Mouse (Mus musculus): ENCODE measurements around the gene Hist1h3h. TPM values are rescaled to one million over a fixed set of nuclear protein-coding genes. Genes with fewer than 3 reads are reported as not detected.
A peak's percentile ranks its signal among the peaks of the same experiment; 100 is the strongest.
"Not testable (repeated sequence)": the region's sequence is repeated elsewhere in the genome, so short reads cannot be mapped to it uniquely, and the experiment has no call there.

The Hist1h3h gene
- polyA plus RNA-seq, 1 experiment, result 81.3 TPM

DNA sequence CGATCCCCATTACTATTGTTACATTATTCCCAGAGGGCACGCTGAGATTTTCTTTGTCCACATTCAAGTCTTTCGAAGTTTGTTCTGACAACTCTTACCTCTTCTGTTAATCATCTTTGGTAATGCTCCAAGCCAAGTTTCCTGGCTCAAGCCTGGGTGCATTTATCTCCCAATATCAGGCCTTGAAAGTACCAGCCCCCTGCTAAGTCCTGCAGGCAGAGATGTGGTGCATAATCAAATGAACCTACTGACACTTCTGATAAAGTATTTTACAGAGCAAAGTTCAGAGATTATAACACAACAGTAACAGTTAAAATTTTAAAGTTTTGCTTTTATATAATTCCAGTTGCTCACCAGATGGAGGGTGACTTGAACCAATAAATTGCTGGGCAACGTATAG lies 5.8 kb upstream of the Hist1h3h start:
- TF ChIP-seq POLR2A (IDR thresholded peaks at IDR 0.05; ENCODE audit: low read depth, low read length) (no peak), CTCF (IDR thresholded peaks at IDR 0.05; ENCODE audit: extremely low read depth, insufficient read depth, insufficient read length, insufficient replicate concordance) (no peak)
- H3K4me1 ChIP-seq (ENCODE audit: control insufficient read depth, insufficient read depth, insufficient read length), result no peaks in the 10 kb centered on the region
- WGBS, result 46% methylated on average over 4 of the region's 4 CpGs
- H3K4me3 ChIP-seq (ENCODE audit: extremely low read depth, insufficient read depth, insufficient read length), result no peak overlapping the region
- H3K27ac ChIP-seq (ENCODE audit: insufficient read depth, low read length), result no peak overlapping the region
- no peaks in the 10 kb centered on the region for H3K27me3 ChIP-seq (ENCODE audit: control insufficient read depth, insufficient read depth, low read length)
- DNase-seq (ENCODE audit: low read depth in 1 of 2, low spot score in 2 of 2), result no peak
- H3K36me3 ChIP-seq (ENCODE audit: control insufficient read depth, insufficient read depth, low read length), result no peaks in the 10 kb centered on the region

DNA sequence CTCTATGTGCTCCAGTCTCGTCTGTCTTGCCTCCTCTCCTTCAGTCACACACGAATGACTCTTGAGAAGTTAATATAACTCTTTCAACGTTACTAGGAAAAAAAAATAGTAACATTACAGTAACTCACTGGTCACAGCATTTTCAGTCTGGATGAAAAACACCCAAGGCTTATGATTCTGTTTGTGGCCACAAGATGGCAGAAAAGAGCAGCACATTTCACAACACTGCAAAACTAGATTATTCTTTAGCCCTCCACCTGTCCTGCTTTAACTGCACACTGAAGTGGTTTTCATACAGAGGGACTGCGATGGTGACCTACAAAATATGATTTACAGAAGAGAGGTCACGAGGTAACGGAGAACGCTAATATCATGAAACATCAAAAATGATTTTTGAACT lies 2.7 kb upstream of the Hist1h3h start:
- Histone ChIP-seq H3K4me1 (ENCODE audit: control insufficient read depth, insufficient read depth, insufficient read length) (peaks cover 7% of the 10 kb centered on the region), H3K36me3 (ENCODE audit: control insufficient read depth, insufficient read depth, low read length) (no peaks in the 10 kb centered on the region), H3K27ac (ENCODE audit: insufficient read depth, low read length) (peak overlapping the region; percentile 39; the same call in 1 of the 2 replicates), H3K27me3 (ENCODE audit: control insufficient read depth, insufficient read depth, low read length) (no peaks in the 10 kb centered on the region), H3K4me3 (ENCODE audit: extremely low read depth, insufficient read depth, insufficient read length) (no peak overlapping the region; the same call in 1 of the 2 replicates)
- WGBS, result under 1% methylated on average over 7 of the region's 7 CpGs
- TF ChIP-seq POLR2A (IDR thresholded peaks at IDR 0.05; ENCODE audit: low read depth, low read length) (no peak), CTCF (IDR thresholded peaks at IDR 0.05; ENCODE audit: extremely low read depth, insufficient read depth, insufficient read length, insufficient replicate concordance) (peak; percentile 34; the same call in 1 of the 2 replicates)
- peak; percentile 60 to 61 for DNase-seq (ENCODE audit: low read depth in 1 of 2, low spot score in 2 of 2)

DNA sequence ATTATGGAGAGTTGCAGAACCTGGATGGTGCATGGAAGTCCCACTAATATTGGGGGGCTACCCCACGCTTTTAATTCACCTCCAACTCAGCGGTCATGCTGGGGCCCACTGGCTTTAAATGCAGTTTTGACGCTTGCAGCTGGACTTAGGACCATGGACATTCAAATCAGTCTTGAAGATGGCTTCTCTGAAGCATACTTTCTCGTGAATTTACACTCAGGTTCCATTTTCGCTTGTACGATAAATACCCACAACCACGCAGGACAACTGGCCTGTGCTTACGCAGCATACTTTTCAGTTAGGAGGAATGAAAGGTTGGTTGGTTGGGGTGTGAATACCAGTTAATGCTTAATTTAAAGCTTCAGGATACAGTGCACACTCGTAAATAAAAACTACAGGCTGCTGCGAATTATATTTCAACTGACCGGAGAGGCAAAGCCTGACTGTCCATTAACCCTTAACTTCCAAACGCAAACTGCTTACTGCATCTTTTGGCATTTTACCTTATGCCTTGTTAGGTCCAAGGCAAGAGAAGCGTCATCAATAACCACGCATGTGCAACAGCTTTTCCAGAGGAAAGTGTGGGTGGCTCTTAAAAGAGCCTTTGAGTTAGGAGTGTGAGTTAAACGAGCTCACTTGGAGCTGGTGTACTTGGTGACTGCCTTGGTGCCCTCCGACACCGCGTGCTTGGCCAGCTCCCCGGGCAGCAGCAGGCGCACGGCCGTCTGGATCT lies 2.2 kb upstream of the Hist1h3h start:
- 1% methylated on average over 22 of the region's 22 CpGs for WGBS
- Histone ChIP-seq H3K4me1 (ENCODE audit: control insufficient read depth, insufficient read depth, insufficient read length) (peaks cover 7% of the 10 kb centered on the region), H3K4me3 (ENCODE audit: extremely low read depth, insufficient read depth, insufficient read length) (peak overlapping the region; percentile 33), H3K27ac (ENCODE audit: insufficient read depth, low read length) (peak overlapping the region; percentile 40), H3K27me3 (ENCODE audit: control insufficient read depth, insufficient read depth, low read length) (no peaks in the 10 kb centered on the region), H3K36me3 (ENCODE audit: control insufficient read depth, insufficient read depth, low read length) (no peaks in the 10 kb centered on the region)
- no peak for TF ChIP-seq CTCF (IDR thresholded peaks at IDR 0.05; ENCODE audit: extremely low read depth, insufficient read depth, insufficient read length, insufficient replicate concordance)
- no peak for TF ChIP-seq POLR2A (IDR thresholded peaks at IDR 0.05; ENCODE audit: low read depth, low read length)
- no peak for DNase-seq (ENCODE audit: low read depth in 1 of 2, low spot score in 2 of 2)

DNA sequence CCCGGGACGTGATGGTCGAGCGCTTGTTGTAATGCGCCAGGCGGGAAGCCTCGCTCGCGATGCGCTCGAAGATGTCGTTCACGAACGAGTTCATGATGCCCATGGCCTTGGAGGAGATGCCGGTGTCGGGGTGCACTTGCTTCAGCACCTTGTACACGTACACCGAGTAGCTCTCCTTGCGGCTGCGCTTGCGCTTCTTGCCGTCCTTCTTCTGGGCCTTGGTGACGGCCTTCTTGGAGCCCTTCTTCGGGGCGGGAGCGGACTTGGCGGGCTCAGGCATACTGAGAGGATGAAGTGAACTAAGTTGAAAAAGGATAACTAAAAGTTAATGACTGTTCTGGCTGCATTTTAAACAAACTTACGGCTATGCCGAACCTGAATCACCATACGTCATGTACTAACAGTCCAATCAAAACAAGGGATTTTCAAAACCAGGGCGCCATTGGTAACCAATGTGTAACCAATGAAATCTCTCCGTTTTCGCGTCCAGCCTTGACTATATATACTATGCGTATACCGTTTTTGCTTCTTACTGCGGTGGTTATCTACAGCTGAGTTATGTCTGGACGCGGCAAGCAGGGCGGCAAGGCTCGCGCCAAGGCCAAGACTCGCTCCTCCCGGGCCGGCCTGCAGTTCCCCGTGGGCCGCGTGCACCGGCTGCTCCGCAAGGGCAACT lies 1.5 kb upstream of the Hist1h3h start, which contains the start of the genes Hist1h2bl and Hist1h2ai:
Gene Hist1h2bl (minus strand): TSS at position 280 of the 676 bp plus-strand sequence.
Gene Hist1h2ai (plus strand): TSS at position 559 of the 676 bp plus-strand sequence.
- Histone ChIP-seq H3K27ac (ENCODE audit: insufficient read depth, low read length) (peak within 1 kb of the TSS; percentile 97), H3K4me3 (ENCODE audit: extremely low read depth, insufficient read depth, insufficient read length) (peak within 1 kb of the TSS; percentile 69)
- TF ChIP-seq POLR2A (IDR thresholded peaks at IDR 0.05; ENCODE audit: low read depth, low read length), result peak; percentile 62
- H3K27me3 ChIP-seq (ENCODE audit: control insufficient read depth, insufficient read depth, low read length); H3K36me3 ChIP-seq (ENCODE audit: control insufficient read depth, insufficient read depth, low read length); H3K4me1 ChIP-seq (ENCODE audit: control insufficient read depth, insufficient read depth, insufficient read length): not testable (repeated sequence)
- WGBS, result under 1% methylated on average over 34 of the region's 50 CpGs
- DNase-seq (ENCODE audit: low read depth in 1 of 2, low spot score in 2 of 2), result peak; percentile 73 to 89

DNA sequence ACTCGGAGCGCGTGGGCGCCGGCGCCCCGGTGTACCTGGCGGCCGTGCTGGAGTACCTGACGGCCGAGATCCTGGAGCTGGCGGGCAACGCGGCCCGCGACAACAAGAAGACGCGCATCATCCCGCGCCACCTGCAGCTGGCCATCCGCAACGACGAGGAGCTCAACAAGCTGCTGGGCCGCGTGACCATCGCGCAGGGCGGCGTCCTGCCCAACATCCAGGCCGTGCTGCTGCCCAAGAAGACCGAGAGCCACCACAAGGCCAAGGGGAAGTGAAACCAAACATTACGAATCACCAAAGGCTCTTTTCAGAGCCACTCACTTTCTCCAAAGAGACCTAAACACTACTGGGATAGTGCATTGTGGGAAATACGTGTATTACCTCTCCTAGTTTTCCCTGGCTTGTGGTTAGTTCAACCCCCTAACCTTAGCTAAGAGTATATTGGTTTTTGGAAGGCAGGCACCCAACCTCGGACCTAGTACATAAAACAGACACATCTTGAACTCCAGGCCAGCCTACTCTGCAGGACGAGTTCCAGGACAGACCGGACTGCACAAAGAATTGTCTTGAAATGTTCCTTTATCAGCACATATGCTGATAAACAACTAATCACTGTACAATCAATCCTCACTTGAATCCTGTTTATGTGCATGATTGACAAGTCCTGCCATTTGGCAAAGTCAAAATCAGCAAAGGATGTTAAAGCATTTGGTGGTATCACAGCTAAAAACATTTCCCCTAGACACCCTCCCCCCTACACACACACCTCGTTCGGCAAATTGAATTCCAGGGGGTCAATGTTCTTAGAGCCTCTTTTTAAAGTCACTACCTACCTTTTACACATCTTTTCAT lies 693 bp upstream of the Hist1h3h start:
- WGBS, result under 1% methylated on average over 16 of the region's 38 CpGs
- H3K27ac ChIP-seq (ENCODE audit: insufficient read depth, low read length), result peak overlapping the region; percentile 97
- not testable (repeated sequence) for H3K4me1 ChIP-seq (ENCODE audit: control insufficient read depth, insufficient read depth, insufficient read length); H3K36me3 ChIP-seq (ENCODE audit: control insufficient read depth, insufficient read depth, low read length); H3K27me3 ChIP-seq (ENCODE audit: control insufficient read depth, insufficient read depth, low read length)
- peak; percentile 24 to 48 for DNase-seq (ENCODE audit: low read depth in 1 of 2, low spot score in 2 of 2)
- peak overlapping the region; percentile 56 for H3K4me3 ChIP-seq (ENCODE audit: extremely low read depth, insufficient read depth, insufficient read length)

- peak overlapping the region; percentile 27; the same call in 1 of the 2 replicates for H3K4me3 ChIP-seq (ENCODE audit: extremely low read depth, insufficient read depth, insufficient read length)
- WGBS, result 69% methylated on average over 4 of the region's 4 CpGs
- no peak for TF ChIP-seq CTCF (IDR thresholded peaks at IDR 0.05; ENCODE audit: extremely low read depth, insufficient read depth, insufficient read length, insufficient replicate concordance)
- no peak for TF ChIP-seq POLR2A (IDR thresholded peaks at IDR 0.05; ENCODE audit: low read depth, low read length)
- H3K27ac ChIP-seq (ENCODE audit: insufficient read depth, low read length), result no peak overlapping the region
- no peaks in the 10 kb centered on the region for H3K36me3 ChIP-seq (ENCODE audit: control insufficient read depth, insufficient read depth, low read length)
- no peak for DNase-seq (ENCODE audit: low read depth in 1 of 2, low spot score in 2 of 2)
- H3K27me3 ChIP-seq (ENCODE audit: control insufficient read depth, insufficient read depth, low read length), result no peaks in the 10 kb centered on the region
- peaks cover 9% of the 10 kb centered on the region for H3K4me1 ChIP-seq (ENCODE audit: control insufficient read depth, insufficient read depth, insufficient read length)
Observed at GRCm38 (mm10) chr13:21718381-21719080, 1.1 kb downstream of the Hist1h3h start.

DNA sequence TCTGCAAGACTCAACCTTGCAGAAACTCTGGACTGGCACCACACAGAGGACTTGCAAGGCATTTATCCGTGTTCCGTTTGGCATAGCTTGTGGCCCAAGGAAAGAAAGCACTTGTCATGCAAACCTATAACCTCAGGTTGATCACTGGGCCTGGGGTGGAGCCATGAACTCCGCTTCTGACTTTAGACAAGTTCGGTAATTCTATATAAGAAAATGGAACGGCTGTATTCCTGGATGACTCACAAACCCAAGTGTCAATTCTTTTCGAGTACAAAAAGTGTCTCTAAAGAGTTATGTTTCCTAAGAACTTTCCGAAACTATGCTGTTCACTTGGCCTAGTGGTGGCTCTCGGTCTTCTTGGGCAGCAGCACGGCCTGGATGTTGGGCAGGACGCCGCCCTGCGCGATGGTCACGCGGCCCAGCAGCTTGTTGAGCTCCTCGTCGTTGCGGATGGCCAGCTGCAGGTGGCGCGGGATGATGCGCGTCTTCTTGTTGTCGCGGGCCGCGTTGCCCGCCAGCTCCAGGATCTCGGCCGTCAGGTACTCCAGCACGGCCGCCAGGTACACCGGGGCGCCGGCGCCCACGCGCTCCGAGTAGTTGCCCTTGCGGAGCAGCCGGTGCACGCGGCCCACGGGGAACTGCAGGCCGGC lies 3.8 kb downstream of the Hist1h3h start:
- H3K36me3 ChIP-seq (ENCODE audit: control insufficient read depth, insufficient read depth, low read length); H3K27me3 ChIP-seq (ENCODE audit: control insufficient read depth, insufficient read depth, low read length); H3K4me1 ChIP-seq (ENCODE audit: control insufficient read depth, insufficient read depth, insufficient read length); DNase-seq (ENCODE audit: low read depth in 1 of 2, low spot score in 2 of 2): not testable (repeated sequence)
- Histone ChIP-seq H3K4me3 (ENCODE audit: extremely low read depth, insufficient read depth, insufficient read length) (peak overlapping the region; percentile 66), H3K27ac (ENCODE audit: insufficient read depth, low read length) (peak overlapping the region; percentile 85)
- 2% methylated on average over 28 of the region's 44 CpGs for WGBS

Measured in spleen, adult 2 months (tissue).